Mouse (Mus musculus) embryonic fibroblast, embryonic 13.5 days (primary cell): ENCODE results near the gene Metap1d.

Experiments used
- CTCF ChIP-seq: IDR thresholded peaks from 2 replicates; pipeline ENCODE4 v1.5.1; 2011; ENCODE audit warnings: mild to moderate bottlenecking, control low read depth, low read length, moderate library complexity, borderline replicate concordance; ENCODE audit not compliant: insufficient read depth
- POLR2A ChIP-seq: IDR thresholded peaks from 2 replicates; pipeline ENCODE4 v1.6.1; 2011; ENCODE audit warnings: low read depth, mild to moderate bottlenecking, control low read depth, low read length, moderate library complexity

DNA sequence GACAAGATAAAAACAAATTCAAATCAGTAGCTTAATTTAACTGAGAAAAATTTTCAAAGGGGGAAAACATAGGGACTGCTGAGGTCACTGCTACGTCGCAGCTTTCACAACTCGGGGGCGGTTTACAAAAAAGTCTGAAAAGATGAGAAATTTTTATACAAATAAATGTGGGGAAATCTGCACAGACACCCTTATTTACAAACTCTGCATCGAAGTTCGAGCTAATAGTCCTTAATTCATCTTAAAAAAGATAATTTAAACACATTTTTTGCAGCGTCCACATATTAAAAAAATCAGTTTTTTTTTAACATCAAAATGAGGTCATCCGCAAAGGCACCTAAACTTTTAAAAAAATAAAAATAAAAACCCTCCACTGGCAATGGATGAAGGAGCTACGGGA, 90.5 kb downstream of the Metap1d start:
- no peak for TF ChIP-seq CTCF
- TF ChIP-seq POLR2A: no peak
